Mouse (Mus musculus) heart, embryonic 11.5 days (tissue): Measurements from ENCODE around the gene Slc6a16. TPM values are rescaled to one million over a fixed set of nuclear protein-coding genes. Genes with fewer than 3 reads are reported as not detected.

Source experiments
- ATAC-seq: fragments of 200-750 bp; cut with Nextera tagmentation; replicated peaks from 2 replicates; pipeline ENCODE4 v1.8.0; 2017; ENCODE audit warnings: moderate library complexity; ENCODE audit not compliant: insufficient number of reproducible peaks, low FRiP score, low TSS enrichment
- H3K27ac ChIP-seq: fragments of 300-500 bp; sonication (generic); 2 replicates; pipeline ENCODE4 v1.5.1; 2014; ENCODE audit warnings: mild to moderate bottlenecking, low read depth, low read length
- H3K27me3 ChIP-seq: fragments of 300-500 bp; sonication (generic); 2 replicates; pipeline ENCODE4 v1.6.1; 2014; ENCODE audit warnings: mild to moderate bottlenecking, low read length, mixed read lengths; ENCODE audit not compliant: control insufficient read depth, insufficient read depth
- H3K36me3 ChIP-seq: fragments of 300-500 bp; sonication (generic); 2 replicates; pipeline ENCODE4 v1.6.1; 2014; ENCODE audit warnings: mild to moderate bottlenecking, low read length, moderate library complexity, mixed read lengths; ENCODE audit not compliant: control insufficient read depth, insufficient read depth
- H3K4me1 ChIP-seq: fragments of 300-500 bp; sonication (generic); 2 replicates; pipeline ENCODE4 v1.6.1; 2014; ENCODE audit warnings: low read length; ENCODE audit not compliant: control insufficient read depth, insufficient read depth
- H3K4me2 ChIP-seq: fragments of 300-500 bp; sonication (generic); 2 replicates; pipeline ENCODE4 v1.6.1; 2014; ENCODE audit warnings: mild to moderate bottlenecking, moderate library complexity
- H3K4me3 ChIP-seq: fragments of 300-500 bp; sonication (generic); 2 replicates; pipeline ENCODE4 v1.5.1; 2014; ENCODE audit warnings: low read depth, low read length
- H3K9ac ChIP-seq: fragments of 300-500 bp; sonication (generic); 2 replicates; pipeline ENCODE4 v1.6.1; 2014; ENCODE audit warnings: mild to moderate bottlenecking, low read depth, low read length, moderate library complexity
- H3K9me3 ChIP-seq: fragments of 300-500 bp; sonication (generic); replicated peaks from 2 replicates; pipeline ENCODE4 v1.6.1; 2016; ENCODE audit warnings: low read length; ENCODE audit not compliant: control insufficient read depth
- WGBS: fragments of 180-500 bp; shearing (Covaris S2); extraction: QIAGEN DNeasy Blood & Tissue Kit; methylation state at CpG from one replicate; pipeline ENCODE4 v1.1.7; 2014; ENCODE audit not compliant: insufficient replicate concordance; 5-methylcytosine and 5-hydroxymethylcytosine counted together
- polyA plus RNA-seq: library from polyadenylated mRNA; unstranded; fragments of >200 nt; fragmentation: Nextera tagmentation; extraction: Ambion mirVana; gene quantifications from 2 replicates; pipeline ENCODE4 v1.2.1, GENCODE M21; 2014

Gene Slc6a16
- polyA plus RNA-seq, 1 experiment from 2014 or later: 0.47 TPM

GRCm38 (mm10) chr7:45322245-45322644 lies 81.4 kb downstream of the Slc6a16 start:
- Histone ChIP-seq H3K27ac (no peak overlapping the region), H3K4me3 (no peak overlapping the region), H3K4me1 (no peaks in the 10 kb centered on the region), H3K36me3 (peaks cover 19% of the 10 kb centered on the region), H3K4me2 (no peak overlapping the region), H3K9me3 (no peaks in the 10 kb centered on the region), H3K9ac (no peak overlapping the region), H3K27me3 (no peaks in the 10 kb centered on the region)
- ATAC-seq: no peak
- WGBS: 71% methylated on average over 4 of the region's 4 CpGs

Other genes starting within 250 kb of the Slc6a16 start
- 57.3 and 61.4 TPM in 2 replicates for gene Irf3, start 243.4 kb upstream of the Slc6a16 start, polyA plus RNA-seq
- 41.0 and 43.2 TPM in 2 replicates for gene Bcl2l12, start 242.4 kb upstream of the Slc6a16 start, polyA plus RNA-seq
- 37.9 and 42.5 TPM in 2 replicates for gene Scaf1, start 224.7 kb upstream of the Slc6a16 start, polyA plus RNA-seq
- 74.4 and 76.1 TPM in 2 replicates for gene Rras, start 223.1 kb upstream of the Slc6a16 start, polyA plus RNA-seq
- gene Prr12, start 188.2 kb upstream of the Slc6a16 start, polyA plus RNA-seq: 7.9 and 12.1 TPM in 2 replicates
- gene Nosip, start 178.7 kb upstream of the Slc6a16 start, polyA plus RNA-seq: 54.2 and 58.9 TPM in 2 replicates
- gene Prrg2, start 178.4 kb upstream of the Slc6a16 start, polyA plus RNA-seq: 11.7 and 13.3 TPM in 2 replicates
- 339 and 341 TPM in 2 replicates for gene Rcn3, start 148.9 kb upstream of the Slc6a16 start, polyA plus RNA-seq
- 15.1 and 20.5 TPM in 2 replicates for gene Fcgrt, start 137.2 kb upstream of the Slc6a16 start, polyA plus RNA-seq
- 1,168 and 1,305 TPM in 2 replicates for gene Rps11, start 116.6 kb upstream of the Slc6a16 start, polyA plus RNA-seq
- 981 and 1,056 TPM in 2 replicates for gene Rpl13a, start 112.3 kb upstream of the Slc6a16 start, polyA plus RNA-seq
- gene Gm45713, start 104.9 kb upstream of the Slc6a16 start, polyA plus RNA-seq: 0.21 TPM in 2 replicates
- 1.6 and 2.5 TPM in 2 replicates for gene Flt3l, start 104.7 kb upstream of the Slc6a16 start, polyA plus RNA-seq
- gene Pih1d1, start 86.8 kb upstream of the Slc6a16 start, polyA plus RNA-seq: 99.1 and 99.6 TPM in 2 replicates
- gene Aldh16a1, start 86.5 kb upstream of the Slc6a16 start, polyA plus RNA-seq: 28.7 and 28.9 TPM in 2 replicates
- gene Slc17a7, start 77.1 kb upstream of the Slc6a16 start, polyA plus RNA-seq: 3.0 and 3.7 TPM in 2 replicates
- not detected in 2 replicates for gene Gfy, start 61.5 kb upstream of the Slc6a16 start, polyA plus RNA-seq
- 0.68 TPM in 1 of 2 replicates, not detected in the other for gene Pth2, start 60.1 kb upstream of the Slc6a16 start, polyA plus RNA-seq
- 0.39 and 0.70 TPM in 2 replicates for gene Ccdc155, start 36.2 kb upstream of the Slc6a16 start, polyA plus RNA-seq
- 1.9 and 2.4 TPM in 2 replicates for gene Dkkl1, start 28.9 kb upstream of the Slc6a16 start, polyA plus RNA-seq
- gene Tead2, start 25.3 kb upstream of the Slc6a16 start, polyA plus RNA-seq: 129 and 131 TPM in 2 replicates
- 2.1 and 2.2 TPM in 2 replicates for gene Cd37, start 2.0 kb upstream of the Slc6a16 start, polyA plus RNA-seq
- not detected in 2 replicates for gene Slc6a21, start 36.4 kb downstream of the Slc6a16 start, polyA plus RNA-seq
- 7.0 and 9.8 TPM in 2 replicates for gene Trpm4, start 92.7 kb downstream of the Slc6a16 start, polyA plus RNA-seq
- gene Hrc, start 94.2 kb downstream of the Slc6a16 start, polyA plus RNA-seq: 24.3 and 30.1 TPM in 2 replicates
- gene Ppfia3, start 125.9 kb downstream of the Slc6a16 start, polyA plus RNA-seq: 2.0 and 3.7 TPM in 2 replicates
- gene Lin7b, start 129.5 kb downstream of the Slc6a16 start, polyA plus RNA-seq: 1.6 and 1.7 TPM in 2 replicates
- gene Snrnp70, start 154.7 kb downstream of the Slc6a16 start, polyA plus RNA-seq: 51.6 and 72.0 TPM in 2 replicates
- 0.37 and 0.45 TPM in 2 replicates for gene Kcna7, start 164.6 kb downstream of the Slc6a16 start, polyA plus RNA-seq
- 3.2 TPM in 2 replicates for gene Ntf5, start 172.6 kb downstream of the Slc6a16 start, polyA plus RNA-seq
- 0.33 and 0.46 TPM in 2 replicates for gene Lhb, start 179.7 kb downstream of the Slc6a16 start, polyA plus RNA-seq
- gene Gys1, start 193.8 kb downstream of the Slc6a16 start, polyA plus RNA-seq: 99.1 and 106 TPM in 2 replicates
- 98.2 and 104 TPM in 2 replicates for gene Ruvbl2, start 197.0 kb downstream of the Slc6a16 start, polyA plus RNA-seq
- 4,030 and 4,320 TPM in 2 replicates for gene Ftl1, start 218.8 kb downstream of the Slc6a16 start, polyA plus RNA-seq
- 91.3 and 146 TPM in 2 replicates for gene Bax, start 225.8 kb downstream of the Slc6a16 start, polyA plus RNA-seq
- gene Tulp2, start 240.8 kb downstream of the Slc6a16 start, polyA plus RNA-seq: 1.5 and 2.2 TPM in 2 replicates
- not detected in 2 replicates for gene Gm45808, start 245.7 kb downstream of the Slc6a16 start, polyA plus RNA-seq
- 4.6 and 4.9 TPM in 2 replicates for gene Dhdh, start 247.7 kb downstream of the Slc6a16 start, polyA plus RNA-seq